Mouse (Mus musculus) fibroblast of lung, adult 2 months (primary cell): ENCODE measurements around the gene Lmod3.
A peak's percentile ranks its signal among the peaks of the same experiment; 100 is the strongest.

ENCODE experiments used
- DNase-seq: peaks from one replicate; pipeline ENCODE4 v3.0.0-alpha.2; 2011; ENCODE audit warnings: low read depth

Gene Lmod3

GRCm38 (mm10) chr6:97226083-97226491 is 26.5 kb downstream of the Lmod3 start:
- DNase-seq: no peak

DNA sequence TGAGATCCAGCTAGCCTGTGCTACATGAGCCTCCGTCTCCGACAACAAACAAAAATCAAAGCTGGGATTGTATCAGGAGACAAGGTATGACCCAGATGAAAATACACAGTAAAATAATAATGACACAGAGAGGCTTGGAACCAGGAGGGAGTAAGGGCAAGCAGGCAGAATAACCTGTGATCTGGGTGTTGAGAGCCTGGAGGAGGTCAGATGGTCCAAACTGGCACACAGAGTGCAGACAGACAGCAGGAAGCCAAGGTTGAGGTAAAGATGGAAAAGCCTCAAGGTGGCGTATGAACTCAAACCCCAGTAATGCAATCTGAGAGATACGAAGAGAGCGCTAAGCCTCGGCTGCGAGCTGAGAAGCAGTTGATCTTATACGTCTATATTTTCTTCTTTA is 28.1 kb downstream of the Lmod3 start:
- no peak for DNase-seq

GRCm38 (mm10) chr6:97223566-97223965 is 29.0 kb downstream of the Lmod3 start:
- DNase-seq: no peak

DNA sequence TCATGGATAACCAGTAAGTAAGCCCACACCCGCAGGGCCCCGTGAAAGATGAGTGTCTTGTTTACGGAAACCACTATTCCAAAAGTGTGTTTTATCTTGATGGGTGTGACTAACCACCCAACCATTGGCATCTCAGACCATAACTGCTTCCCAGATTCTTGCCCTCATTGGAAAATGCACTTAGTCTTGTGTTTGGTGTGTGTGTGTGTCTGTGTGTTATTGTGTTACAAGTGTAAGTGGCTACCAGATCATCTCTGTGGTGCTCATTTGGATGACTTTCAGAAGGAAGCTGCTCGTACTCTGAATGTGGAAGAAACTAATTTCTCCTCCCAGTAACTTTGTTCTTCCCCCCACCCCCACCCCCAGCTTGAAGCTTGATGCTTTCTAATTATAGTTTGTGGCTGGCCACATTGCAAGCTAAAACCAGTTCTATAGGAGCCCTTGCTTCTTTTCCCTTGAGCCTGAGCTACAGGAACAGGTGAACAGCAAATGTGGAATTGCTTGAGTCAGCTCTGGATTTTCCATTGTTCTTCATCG is 29.6 kb downstream of the Lmod3 start:
- DNase-seq: peak; percentile 64

GRCm38 (mm10) chr6:97222321-97222720 is 30.2 kb downstream of the Lmod3 start:
- no peak for DNase-seq

DNA sequence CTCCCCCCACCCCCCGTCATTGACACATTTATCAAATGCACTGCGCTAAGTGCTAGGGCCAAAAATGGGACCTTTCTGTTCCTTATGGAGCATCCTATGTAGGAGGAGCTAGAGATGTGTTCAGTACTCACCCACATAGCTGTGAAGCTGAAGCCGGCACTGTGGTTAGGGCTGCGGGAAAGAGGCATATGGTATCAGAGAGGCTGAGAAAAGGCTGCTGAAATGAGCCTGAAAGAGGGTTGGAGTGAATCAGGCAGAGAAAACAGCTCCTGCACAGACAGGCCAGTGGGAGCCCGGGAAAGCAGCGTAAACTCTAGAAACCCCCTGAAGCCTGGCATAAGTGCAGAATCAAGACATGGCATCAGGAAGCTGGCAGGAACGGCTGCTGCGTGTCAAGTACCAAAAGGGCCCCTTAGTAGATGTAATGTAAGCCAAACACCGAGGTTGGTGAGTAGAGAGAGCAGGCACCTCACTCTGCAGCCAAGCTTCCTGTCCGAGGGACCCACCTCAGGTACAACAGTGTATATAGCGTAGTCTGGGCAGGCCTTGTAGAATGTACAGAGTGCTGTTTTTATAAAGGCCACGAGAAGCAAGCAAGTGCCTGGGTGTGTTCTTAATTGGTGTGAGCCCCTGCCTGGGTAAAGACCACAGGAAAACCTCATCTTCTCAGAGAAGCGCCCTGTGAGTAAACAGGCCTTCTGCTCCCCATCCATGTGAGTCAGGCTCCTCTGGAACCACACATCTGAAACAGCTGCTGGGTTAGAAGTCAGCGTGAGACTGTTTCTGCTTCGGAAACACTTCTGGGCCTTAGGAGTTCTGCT is 31.1 kb downstream of the Lmod3 start:
- DNase-seq: no peak

DNA sequence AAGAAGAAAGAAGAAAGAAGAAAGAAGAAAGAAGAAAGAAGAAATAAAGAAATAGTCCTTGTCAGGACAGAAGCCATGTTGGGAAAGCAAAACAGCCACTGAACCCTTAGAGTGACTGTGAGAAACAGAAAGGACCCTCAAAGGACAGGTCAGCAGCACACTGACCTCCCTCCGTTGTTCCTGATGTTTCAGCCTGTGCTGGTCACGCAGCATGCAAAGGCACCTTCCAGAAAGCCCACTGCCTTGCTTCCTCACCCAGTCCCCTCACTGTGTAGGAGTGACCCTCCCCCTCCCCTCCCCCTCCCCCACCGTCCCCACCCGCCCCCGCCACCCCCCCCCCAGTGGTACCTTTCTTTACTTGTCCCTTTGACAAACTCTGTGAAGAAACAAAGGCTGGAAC is 31.9 kb downstream of the Lmod3 start:
- DNase-seq: no peak

DNA sequence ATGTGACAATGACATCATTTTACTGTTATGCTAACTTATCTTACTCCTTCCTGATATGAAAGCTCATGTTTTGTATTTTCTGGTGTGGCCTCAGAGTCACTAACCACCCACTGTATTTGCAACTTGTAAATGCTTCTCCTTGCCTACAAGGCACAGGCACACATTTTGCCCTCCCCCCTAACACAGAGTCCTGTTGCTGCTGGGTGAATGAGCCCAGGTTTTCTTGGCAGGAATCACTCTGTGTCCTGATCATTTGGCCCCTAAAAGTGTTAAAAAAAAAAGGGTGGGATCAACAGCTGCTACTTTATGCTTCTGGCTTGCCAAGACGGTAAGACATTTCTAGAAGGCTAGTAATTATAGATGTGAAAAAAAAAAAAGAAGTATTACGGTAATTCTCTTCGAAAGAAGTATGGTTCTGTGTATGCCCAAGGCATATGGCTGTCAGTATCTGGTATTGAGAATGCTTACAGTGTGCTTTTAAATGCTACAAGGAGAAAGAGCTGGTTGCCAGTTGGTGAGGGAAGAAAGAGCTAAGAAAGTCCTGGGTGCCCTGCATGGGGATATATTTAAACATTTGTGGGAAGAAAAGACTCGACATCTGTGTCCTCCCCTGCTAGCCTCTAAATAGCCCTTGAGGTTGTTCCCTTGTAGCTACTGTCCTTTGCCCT is 36.3 kb downstream of the Lmod3 start:
- DNase-seq: no peak

DNA sequence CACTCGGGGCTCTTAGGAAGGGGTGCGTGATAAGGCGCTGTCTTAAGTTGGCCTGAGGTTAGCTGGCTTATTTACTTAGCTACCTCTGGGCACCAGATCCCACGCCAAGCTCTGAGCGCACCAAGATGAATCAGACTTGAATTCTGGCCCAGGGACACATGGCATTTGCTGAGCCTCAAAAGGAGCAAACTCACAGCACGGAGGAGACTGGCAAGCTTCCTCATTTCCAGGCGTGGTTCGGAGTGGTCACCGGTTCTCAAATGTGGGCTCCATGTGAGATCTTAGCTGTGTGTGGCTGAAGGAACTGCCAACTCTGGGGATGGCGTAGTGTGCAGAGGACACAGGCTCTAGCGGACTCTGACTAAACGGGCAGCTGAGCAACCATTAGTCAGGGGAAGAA is 40.6 kb downstream of the Lmod3 start:
- DNase-seq: peak; percentile 99

DNA sequence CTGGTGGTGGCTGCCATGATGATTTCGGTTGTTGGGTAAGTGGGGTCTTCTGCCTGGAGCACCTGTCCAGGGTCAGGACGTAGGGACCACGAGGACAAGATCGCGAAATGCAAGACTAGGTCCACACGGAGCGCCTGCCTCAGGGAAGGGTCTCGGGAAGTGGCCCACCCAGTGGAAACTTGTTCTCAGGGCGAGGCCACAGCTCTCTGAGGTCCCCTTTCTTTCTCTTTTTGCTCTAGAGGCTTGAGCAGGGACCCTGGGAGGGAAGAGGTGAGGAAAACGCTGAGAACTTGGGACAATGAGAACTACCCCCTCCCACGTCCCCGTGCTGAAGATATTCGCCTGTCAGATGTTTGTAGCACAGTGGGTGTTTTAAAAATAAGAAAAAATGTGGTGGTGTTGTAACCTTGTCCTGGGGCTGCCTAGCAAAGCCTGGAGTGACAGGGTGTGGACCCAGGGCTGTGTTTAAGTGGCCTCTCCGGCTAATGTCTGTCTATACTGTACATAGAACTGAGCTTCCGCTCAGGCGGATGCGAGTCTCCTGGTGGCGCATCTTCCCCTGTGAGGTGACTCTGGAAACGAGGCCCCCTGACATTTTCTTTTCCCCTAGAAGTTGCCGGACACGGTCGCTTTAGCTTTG is 41.5 kb downstream of the Lmod3 start:
- no peak for DNase-seq

GRCm38 (mm10) chr6:97210191-97210961 is 42.2 kb downstream of the Lmod3 start, which contains the start of gene Arl6ip5:
Arl6ip5 (plus strand) TSS chr6:97210689.
- DNase-seq: peak; percentile 95

GRCm38 (mm10) chr6:97209751-97210150 is 42.8 kb downstream of the Lmod3 start:
- DNase-seq: no peak

DNA sequence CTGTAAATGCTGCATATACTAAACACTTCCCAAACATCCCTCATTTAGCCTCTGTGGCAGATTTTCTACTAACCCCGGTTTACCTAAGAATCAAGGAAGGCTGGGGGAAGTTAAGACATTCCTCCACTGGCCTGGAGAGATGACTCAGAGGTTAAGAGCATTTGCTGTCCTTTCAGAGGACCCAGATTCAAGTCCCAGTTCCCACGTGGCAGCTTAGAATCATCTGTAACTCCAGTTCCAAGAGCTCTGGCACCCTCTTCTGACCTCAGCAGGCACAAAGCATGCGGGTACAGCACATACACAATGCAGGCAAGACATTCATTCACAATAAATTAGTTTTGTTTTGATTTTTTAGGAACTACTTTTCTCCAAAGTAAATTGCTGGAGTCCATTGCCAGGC is 43.4 kb downstream of the Lmod3 start:
- no peak for DNase-seq

GRCm38 (mm10) chr6:97208406-97208805 is 44.2 kb downstream of the Lmod3 start:
- DNase-seq: no peak

GRCm38 (mm10) chr6:97207085-97207484 is 45.5 kb downstream of the Lmod3 start:
- DNase-seq: no peak

- DNase-seq: peak; percentile 94
Measured at GRCm38 (mm10) chr6:97205439-97205885, 47.1 kb downstream of the Lmod3 start, which contains the start of gene Uba3. Uba3 (minus strand) TSS chr6:97205647.

DNA sequence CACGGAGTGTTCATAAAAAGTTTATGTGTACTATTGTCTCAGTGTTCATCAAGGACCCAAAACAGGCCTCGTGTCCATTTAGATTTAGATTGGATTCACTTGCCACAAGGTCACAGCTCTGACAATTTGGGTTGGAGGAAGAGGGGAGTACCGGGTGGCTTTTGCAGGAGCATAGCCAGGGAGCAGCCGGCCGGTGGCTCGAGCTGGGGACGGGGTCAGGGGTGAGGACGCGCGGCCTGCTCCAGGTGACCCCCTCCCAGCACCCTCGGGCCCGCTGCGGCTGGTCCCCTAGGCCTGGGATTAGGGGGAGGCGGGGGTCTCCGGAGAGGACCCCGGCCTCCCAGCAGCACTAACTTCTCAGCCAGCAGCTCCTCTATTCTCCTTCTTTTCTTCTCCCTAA is 47.6 kb downstream of the Lmod3 start:
- DNase-seq: no peak

DNA sequence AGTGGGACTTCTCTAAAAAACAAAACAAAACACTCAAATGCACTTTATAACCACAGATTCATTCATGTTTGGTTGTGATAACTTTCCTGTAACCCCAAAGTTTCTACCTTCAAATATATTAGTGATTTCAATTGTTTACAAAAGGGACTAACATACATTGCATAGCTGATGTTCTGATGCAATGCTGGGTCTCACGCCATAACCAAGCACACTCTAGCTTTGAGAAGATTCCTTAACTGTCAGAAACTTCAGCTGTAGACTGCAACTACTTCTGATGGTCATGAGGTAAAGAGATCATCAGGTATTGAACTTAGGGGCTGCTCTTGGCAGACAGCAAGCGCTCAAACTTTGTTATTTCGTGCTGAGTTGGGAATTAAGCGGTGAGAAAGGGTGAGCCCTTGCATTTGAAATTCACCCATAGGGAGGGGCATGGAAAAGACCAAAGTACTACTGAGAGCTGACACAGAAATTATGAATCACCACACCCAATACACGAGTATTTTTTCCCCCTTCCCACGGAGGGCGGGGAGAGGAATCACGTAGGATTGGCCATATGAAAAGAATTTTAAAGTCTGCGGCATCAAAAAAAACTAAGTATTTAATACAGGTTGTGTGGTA is 48.2 kb downstream of the Lmod3 start:
- DNase-seq: no peak

- no peak for DNase-seq
Measured at GRCm38 (mm10) chr6:97202477-97202876, 50.1 kb downstream of the Lmod3 start.

GRCm38 (mm10) chr6:97200437-97200836 is 52.1 kb downstream of the Lmod3 start:
- DNase-seq: no peak
